Mouse (Mus musculus) natural killer cell, adult 2 months (primary cell): Measurements from ENCODE around the gene Atp8a2.

Experiments
- DNase-seq, 2 experiments: peaks; one replicate each; pipeline ENCODE4 v3.0.0; 2022; ENCODE audit warnings: low spot score in 2 of 2

The Atp8a2 gene

GRCm38 (mm10) chr14:59607021-59607420 is 590.0 kb downstream of the Atp8a2 start:
- no peak for DNase-seq

DNA sequence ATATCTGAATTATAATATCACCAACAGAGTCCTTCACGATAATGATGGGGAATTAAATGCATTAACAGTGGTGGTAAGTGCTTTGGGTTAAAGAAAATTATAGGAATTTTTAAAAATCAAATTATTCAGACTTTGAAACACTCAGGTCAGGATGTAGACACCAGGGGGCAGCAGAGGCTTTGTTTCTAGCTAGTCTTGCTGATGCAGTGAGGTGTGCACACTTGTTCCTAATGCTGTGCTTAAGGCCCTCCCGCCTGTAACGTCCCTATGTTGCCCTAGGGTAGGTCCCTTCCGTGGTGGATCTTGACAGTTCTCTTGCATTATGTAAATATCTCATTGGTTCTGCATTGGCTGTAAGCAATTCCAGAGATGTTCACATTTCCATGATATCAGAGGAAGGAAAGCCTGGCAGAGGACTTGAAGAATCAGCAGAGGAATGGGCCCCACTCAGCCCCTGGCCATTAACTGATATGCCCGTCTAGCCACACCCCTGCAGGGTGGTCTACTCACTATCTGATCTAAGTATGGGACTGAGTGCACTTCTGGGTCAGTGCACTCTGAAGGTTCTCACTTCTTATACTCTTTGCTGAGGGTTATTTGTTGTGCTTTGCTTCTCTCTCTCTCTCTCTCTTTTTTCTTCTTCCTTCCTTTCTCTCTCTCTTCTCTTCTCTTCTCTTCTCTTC is 591.2 kb downstream of the Atp8a2 start:
- peak; percentile 47 to 74 for DNase-seq

- peak in 1 of 2 experiments; percentile 20 for DNase-seq
Observed at GRCm38 (mm10) chr14:59604002-59604645, 592.9 kb downstream of the Atp8a2 start.

DNA sequence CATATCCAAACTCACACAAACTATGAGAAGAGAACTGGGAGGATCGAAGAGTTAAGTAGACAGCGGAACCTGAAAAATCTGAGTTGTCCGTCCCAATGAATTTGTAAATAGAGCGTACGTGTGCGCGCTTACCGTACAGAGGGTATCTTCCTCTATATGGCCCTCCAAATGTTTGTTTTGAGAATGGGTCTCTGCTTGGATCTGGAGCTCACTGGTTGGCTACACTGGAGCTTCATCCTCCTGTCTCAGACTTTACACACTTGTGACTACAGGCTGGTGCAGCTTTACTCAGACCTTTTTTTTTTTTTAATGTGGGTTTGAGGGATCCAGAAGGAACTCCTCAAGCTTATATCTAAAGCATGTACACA is 598.7 kb downstream of the Atp8a2 start:
- no peak for DNase-seq

DNA sequence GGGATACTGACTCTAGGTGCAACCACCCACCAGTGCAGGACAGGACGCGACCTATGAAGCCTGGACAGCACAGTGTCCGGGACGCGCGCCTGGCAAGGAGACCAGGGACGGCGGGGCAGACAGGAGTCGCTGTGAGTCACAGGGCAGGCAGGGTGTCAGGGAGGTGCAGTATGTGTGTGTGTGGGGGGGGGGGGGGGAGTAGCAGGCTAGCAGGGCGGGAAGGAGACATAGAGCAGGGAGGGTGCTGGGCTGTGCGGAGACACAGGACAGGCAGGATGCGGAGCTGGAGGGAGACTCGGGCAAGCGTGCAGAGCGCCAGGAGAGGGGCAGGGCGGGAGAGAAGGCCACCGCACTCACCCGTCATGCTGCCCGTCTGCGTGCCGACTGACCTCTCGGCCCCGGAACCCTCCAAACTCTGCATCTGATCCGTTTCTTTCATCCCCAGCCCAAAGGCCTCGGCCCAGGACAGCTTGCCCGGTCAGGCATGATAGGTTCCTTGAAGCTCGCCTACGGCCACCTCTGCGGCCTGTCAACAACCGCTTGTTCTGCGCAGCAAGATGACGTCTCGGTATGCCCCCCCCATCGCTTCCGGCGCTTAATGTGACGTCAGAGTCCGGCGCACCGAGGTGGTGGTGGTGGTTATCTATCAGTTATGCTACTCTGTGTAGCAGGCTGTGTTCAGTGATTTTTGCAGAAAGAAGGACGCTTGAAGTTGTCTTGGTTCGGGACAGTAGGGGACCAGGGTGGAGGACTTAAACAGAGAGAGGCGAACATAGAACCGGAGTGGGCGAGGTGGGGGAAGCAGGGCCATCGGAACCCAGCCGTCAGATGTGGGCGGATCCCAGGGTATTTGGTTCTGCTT is 599.4 kb downstream of the Atp8a2 start, which contains the start of gene Cdadc1:
TSS of gene Cdadc1 (minus strand) at position 562 of the 862 bp plus-strand sequence.
- peak; percentile 96 to 98 for DNase-seq

- DNase-seq: no peak
Observed at GRCm38 (mm10) chr14:59594988-59595387, 602.0 kb downstream of the Atp8a2 start.

GRCm38 (mm10) chr14:59592593-59592992 is 604.4 kb downstream of the Atp8a2 start:
- no peak for DNase-seq

DNA sequence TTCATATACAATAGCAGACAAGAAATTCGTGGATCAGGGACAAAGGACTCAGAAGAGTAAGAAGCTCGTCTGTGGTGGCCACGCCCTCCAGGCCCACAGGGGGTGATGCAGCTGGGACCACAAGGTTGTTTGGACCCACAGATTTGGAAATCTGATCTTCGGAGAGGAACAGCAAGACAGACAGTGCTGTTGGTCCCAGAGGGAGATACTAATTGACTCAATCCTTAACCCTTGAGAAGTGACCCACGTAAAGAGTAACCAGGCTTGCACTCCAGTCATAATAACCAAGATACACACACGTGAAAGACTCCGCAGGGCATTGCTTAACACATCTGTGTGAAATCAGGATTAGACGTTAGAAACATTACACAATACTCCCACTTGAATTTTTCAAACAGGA is 605.1 kb downstream of the Atp8a2 start:
- DNase-seq: no peak

DNA sequence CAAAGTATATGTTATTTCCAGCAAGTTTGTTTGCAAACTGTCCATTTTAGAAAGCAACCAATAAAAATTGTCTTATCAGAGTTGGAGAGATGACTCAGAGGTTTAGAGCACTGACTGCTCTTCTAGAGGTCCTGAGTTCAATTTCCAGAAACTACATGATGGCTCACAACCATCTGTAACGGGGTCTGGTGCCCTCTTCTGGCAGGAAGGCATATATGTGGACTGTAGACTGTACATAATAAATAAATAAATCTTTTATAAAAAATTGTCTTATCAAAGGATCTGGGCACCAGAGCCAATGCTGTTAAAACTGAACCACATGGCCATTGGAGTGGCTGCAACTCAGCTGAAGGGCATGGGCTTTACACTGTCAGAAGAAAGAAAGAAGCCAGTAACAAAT is 606.4 kb downstream of the Atp8a2 start:
- peak in 1 of 2 experiments; percentile 39 for DNase-seq
